Mouse (Mus musculus) c-Kit-positive CD71-positive TER-119-negative erythroid progenitor cells, embryonic 14.5 days (primary cell): ENCODE measurements around the gene Gm13694.
"Not testable (repeated sequence)": the region's sequence is repeated elsewhere in the genome, so short reads cannot be mapped to it uniquely, and the experiment has no call there.

Experiments used
- DNase-seq: peaks from one replicate; pipeline ENCODE4 v3.0.0-alpha.2; 2013; ENCODE audit warnings: low read depth

Gene Gm13694

GRCm38 (mm10) chr2:83978633-83979032, at the start of gene Gm13694:
Gm13694 (plus strand) TSS chr2:83978933.
- DNase-seq, result not testable (repeated sequence)

GRCm38 (mm10) chr2:83929478-83930088, 49.1 kb upstream of the Gm13694 start:
- DNase-seq, result no peak

- DNase-seq, result peak; percentile 2
These were observed 37.8 kb upstream of the Gm13694 start, which contains the start of gene Zswim2 for GRCm38 (mm10) chr2:83940931-83941361. Zswim2 (minus strand) TSS chr2:83941228.

GRCm38 (mm10) chr2:83941378-83941777, 37.4 kb upstream of the Gm13694 start:
- DNase-seq, result no peak

GRCm38 (mm10) chr2:83941792-83942191, 36.9 kb upstream of the Gm13694 start:
- DNase-seq, result no peak

- DNase-seq, result not testable (repeated sequence)
These were observed 23.3 kb upstream of the Gm13694 start, which contains the start of gene Gm13698 for GRCm38 (mm10) chr2:83955393-83955792. Gm13698 (plus strand) TSS chr2:83955693.

GRCm38 (mm10) chr2:83961203-83961602, 17.5 kb upstream of the Gm13694 start, which contains the start of gene Gm13693:
Gm13693 (plus strand) TSS chr2:83961503.
- DNase-seq, result not testable (repeated sequence)

GRCm38 (mm10) chr2:83967013-83967412, 11.7 kb upstream of the Gm13694 start, which contains the start of gene Gm13695:
Gm13695 (plus strand) TSS chr2:83967313.
- DNase-seq, result not testable (repeated sequence)

- not testable (repeated sequence) for DNase-seq
These were observed 5.9 kb upstream of the Gm13694 start, which contains the start of gene Gm13696 for GRCm38 (mm10) chr2:83972823-83973222. Gm13696 (plus strand) TSS chr2:83973123.

- DNase-seq, result not testable (repeated sequence)
These were observed 5.7 kb downstream of the Gm13694 start, which contains the start of gene Gm13697 for GRCm38 (mm10) chr2:83984443-83984842. Gm13697 (plus strand) TSS chr2:83984743.

GRCm38 (mm10) chr2:83990253-83990652, 11.5 kb downstream of the Gm13694 start, which contains the start of gene Gm13691:
Gm13691 (plus strand) TSS chr2:83990553.
- not testable (repeated sequence) for DNase-seq

- DNase-seq, result not testable (repeated sequence)
These were observed 15.0 kb downstream of the Gm13694 start for GRCm38 (mm10) chr2:83993639-83994255.

GRCm38 (mm10) chr2:83994526-83994925, 15.8 kb downstream of the Gm13694 start:
- not testable (repeated sequence) for DNase-seq

GRCm38 (mm10) chr2:84008913-84009312, 30.2 kb downstream of the Gm13694 start:
- no peak for DNase-seq

- no peak for DNase-seq
These were observed 31.1 kb downstream of the Gm13694 start for GRCm38 (mm10) chr2:84009818-84010217.

GRCm38 (mm10) chr2:84014572-84014971, 35.8 kb downstream of the Gm13694 start:
- DNase-seq, result no peak

- DNase-seq, result not testable (repeated sequence)
These were observed 37.6 kb downstream of the Gm13694 start for GRCm38 (mm10) chr2:84016291-84016690.

- no peak for DNase-seq
These were observed 39.6 kb downstream of the Gm13694 start for GRCm38 (mm10) chr2:84018330-84018729.

- peak; percentile 27 for DNase-seq
These were observed 41.0 kb downstream of the Gm13694 start for GRCm38 (mm10) chr2:84019519-84020305.

GRCm38 (mm10) chr2:84021930-84022329, 43.2 kb downstream of the Gm13694 start:
- no peak for DNase-seq

- no peak for DNase-seq
These were observed 44.2 kb downstream of the Gm13694 start for GRCm38 (mm10) chr2:84022905-84023304.

- no peak for DNase-seq
These were observed 44.6 kb downstream of the Gm13694 start for GRCm38 (mm10) chr2:84023319-84023718.
